Mouse (Mus musculus): Measurements from ENCODE around the gene Olfr1506. TPM values are rescaled to one million over a fixed set of nuclear protein-coding genes. Genes with fewer than 3 reads are reported as not detected.
"Not testable (repeated sequence)": the region's sequence is repeated elsewhere in the genome, so short reads cannot be mapped to it uniquely, and the experiment has no call there.

Gene Olfr1506
- polyA plus RNA-seq (2014; fragmentation: Nextera tagmentation; extraction: Ambion mirVana), result not detected in 2 replicates

DNA sequence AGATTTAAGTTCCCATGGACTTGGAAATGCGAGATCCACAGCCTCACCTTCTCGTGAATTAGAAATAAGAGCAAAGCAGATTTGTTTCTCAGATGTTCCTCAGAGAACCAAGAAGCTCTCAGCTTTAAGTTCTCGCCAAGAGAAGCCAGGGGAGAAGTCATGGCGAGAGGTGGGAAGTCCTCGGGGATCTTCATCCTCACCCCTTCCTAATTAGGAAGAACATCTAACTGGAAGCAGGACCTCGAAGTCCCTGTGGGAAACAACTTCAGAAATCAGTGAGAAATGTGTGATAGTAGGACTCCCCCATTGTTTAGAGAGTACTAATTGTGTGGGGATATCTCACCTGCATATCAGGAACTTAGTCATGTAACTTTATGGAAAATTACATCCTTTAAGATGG is at the start of gene Olfr1506:
Olfr1506 (minus strand) TSS at position 101 of the 400 bp plus-strand sequence.
- DNase-seq (ENCODE audit: low spot score); H3K36me3 ChIP-seq (ENCODE audit: control insufficient read depth, insufficient read depth, low read length); H3K4me2 ChIP-seq (ENCODE audit: low read length); H3K4me1 ChIP-seq (replicated peaks; ENCODE audit: control insufficient read depth, insufficient read depth, low read length); H3K9ac ChIP-seq (ENCODE audit: low read length); H3K27me3 ChIP-seq (replicated peaks; ENCODE audit: control insufficient read depth, insufficient read depth, low read length); H3K9me3 ChIP-seq (ENCODE audit: control insufficient read depth, low read length); H3K27ac ChIP-seq (ENCODE audit: low read depth); ATAC-seq (replicated peaks; ENCODE audit: low FRiP score, low TSS enrichment, low read depth); H3K4me3 ChIP-seq (ENCODE audit: low read depth, low read length): not testable (repeated sequence)
- no CpG with 5 or more reads among the region's 6 CpGs for WGBS

DNA sequence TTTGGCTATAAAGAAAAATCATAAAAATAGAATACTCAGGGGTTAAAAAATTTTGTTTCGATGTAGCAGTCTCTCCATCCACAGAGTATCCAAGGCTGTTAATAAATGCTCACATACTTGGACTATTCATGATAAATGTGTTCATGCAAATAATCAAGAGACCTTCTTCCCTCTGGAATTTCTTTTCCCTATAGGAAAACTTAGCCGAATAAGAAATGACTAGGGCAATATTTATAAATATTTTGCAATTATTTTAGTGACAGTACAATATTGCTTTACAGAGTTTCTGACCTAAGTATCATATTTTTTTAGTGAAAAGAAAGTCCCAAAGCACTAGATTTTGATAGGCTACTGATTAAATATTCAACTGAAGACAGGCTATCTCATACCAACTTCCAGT is 46.6 kb upstream of the Olfr1506 start, which contains the start of gene Olfr1271:
Olfr1271 (minus strand) TSS at position 101 of the 400 bp plus-strand sequence.
- WGBS, result 90% methylated on average over 2 of the region's 2 CpGs
- no peak within 1 kb of the TSS for H3K27ac ChIP-seq (ENCODE audit: low read depth)
- no peaks in the 10 kb centered on the region for H3K9me3 ChIP-seq (ENCODE audit: control insufficient read depth, low read length)
- DNase-seq (ENCODE audit: low spot score) (no peak), ATAC-seq (replicated peaks; ENCODE audit: low FRiP score, low TSS enrichment, low read depth) (no peak)
- H3K4me1 ChIP-seq (replicated peaks; ENCODE audit: control insufficient read depth, insufficient read depth, low read length), result no peaks in the 10 kb centered on the region
- H3K4me2 ChIP-seq (ENCODE audit: low read length), result no peak within 1 kb of the TSS
- no peaks in the 10 kb centered on the region for H3K27me3 ChIP-seq (replicated peaks; ENCODE audit: control insufficient read depth, insufficient read depth, low read length)
- no peak within 1 kb of the TSS for H3K9ac ChIP-seq (ENCODE audit: low read length)
- no peak within 1 kb of the TSS for H3K4me3 ChIP-seq (ENCODE audit: low read depth, low read length)
- no peaks in the 10 kb centered on the region for H3K36me3 ChIP-seq (ENCODE audit: control insufficient read depth, insufficient read depth, low read length)

DNA sequence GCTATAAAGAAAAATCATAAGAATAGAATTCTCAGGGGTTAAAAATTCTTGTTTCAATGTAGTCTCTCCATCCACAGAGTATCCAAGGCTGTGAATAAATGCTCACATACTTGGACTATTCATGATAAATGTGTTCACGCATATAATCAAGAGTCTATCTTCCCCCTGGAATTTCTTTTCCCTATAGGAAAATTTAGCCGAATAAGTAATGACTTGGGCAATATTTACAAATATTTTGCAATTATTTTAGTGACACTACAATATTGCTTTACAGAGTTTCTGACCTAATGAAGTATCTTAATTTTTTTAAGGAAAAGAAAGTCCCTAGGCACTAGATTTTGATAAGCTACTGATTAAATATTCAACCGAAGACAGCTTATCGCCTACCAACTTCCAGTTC is 33.2 kb upstream of the Olfr1506 start, which contains the start of gene Olfr142:
Olfr142 (minus strand) TSS at position 101 of the 400 bp plus-strand sequence.
- Histone ChIP-seq H3K4me1 (replicated peaks; ENCODE audit: control insufficient read depth, insufficient read depth, low read length) (no peaks in the 10 kb centered on the region), H3K9ac (ENCODE audit: low read length) (no peak within 1 kb of the TSS), H3K4me3 (ENCODE audit: low read depth, low read length) (no peak within 1 kb of the TSS), H3K36me3 (ENCODE audit: control insufficient read depth, insufficient read depth, low read length) (no peaks in the 10 kb centered on the region), H3K27me3 (replicated peaks; ENCODE audit: control insufficient read depth, insufficient read depth, low read length) (no peaks in the 10 kb centered on the region), H3K27ac (ENCODE audit: low read depth) (no peak within 1 kb of the TSS), H3K4me2 (ENCODE audit: low read length) (no peak within 1 kb of the TSS), H3K9me3 (ENCODE audit: control insufficient read depth, low read length) (no peaks in the 10 kb centered on the region)
- DNase-seq (ENCODE audit: low spot score) (no peak), ATAC-seq (replicated peaks; ENCODE audit: low FRiP score, low TSS enrichment, low read depth) (no peak)
- WGBS, result 93% methylated on average over 4 of the region's 4 CpGs

DNA sequence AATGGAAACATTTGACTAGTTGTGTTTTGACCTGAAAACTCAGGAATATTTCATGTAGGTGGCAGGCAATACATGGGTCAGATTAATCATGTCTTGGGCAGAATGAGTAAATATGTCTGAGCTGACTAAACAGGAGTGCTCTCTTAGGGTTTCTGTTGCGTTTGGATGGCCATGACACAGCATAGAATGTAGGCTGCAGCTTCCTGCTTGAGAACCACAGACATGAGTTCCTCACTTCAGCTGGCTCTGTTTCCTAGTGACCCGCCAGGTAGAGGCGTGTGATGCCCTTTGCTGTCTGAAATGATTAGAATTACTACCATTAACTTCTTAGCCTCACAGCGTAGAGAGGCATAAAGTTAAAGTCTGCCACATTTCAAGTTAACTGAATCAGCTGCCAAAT is 24.7 kb downstream of the Olfr1506 start:
- not testable (repeated sequence) for DNase-seq (ENCODE audit: low spot score); H3K9me3 ChIP-seq (ENCODE audit: control insufficient read depth, low read length); H3K4me3 ChIP-seq (ENCODE audit: low read depth, low read length); ATAC-seq (replicated peaks; ENCODE audit: low FRiP score, low TSS enrichment, low read depth); H3K4me2 ChIP-seq (ENCODE audit: low read length); H3K27me3 ChIP-seq (replicated peaks; ENCODE audit: control insufficient read depth, insufficient read depth, low read length); H3K36me3 ChIP-seq (ENCODE audit: control insufficient read depth, insufficient read depth, low read length); H3K4me1 ChIP-seq (replicated peaks; ENCODE audit: control insufficient read depth, insufficient read depth, low read length); H3K27ac ChIP-seq (ENCODE audit: low read depth); H3K9ac ChIP-seq (ENCODE audit: low read length)
- WGBS, result no CpG with 5 or more reads among the region's 4 CpGs

DNA sequence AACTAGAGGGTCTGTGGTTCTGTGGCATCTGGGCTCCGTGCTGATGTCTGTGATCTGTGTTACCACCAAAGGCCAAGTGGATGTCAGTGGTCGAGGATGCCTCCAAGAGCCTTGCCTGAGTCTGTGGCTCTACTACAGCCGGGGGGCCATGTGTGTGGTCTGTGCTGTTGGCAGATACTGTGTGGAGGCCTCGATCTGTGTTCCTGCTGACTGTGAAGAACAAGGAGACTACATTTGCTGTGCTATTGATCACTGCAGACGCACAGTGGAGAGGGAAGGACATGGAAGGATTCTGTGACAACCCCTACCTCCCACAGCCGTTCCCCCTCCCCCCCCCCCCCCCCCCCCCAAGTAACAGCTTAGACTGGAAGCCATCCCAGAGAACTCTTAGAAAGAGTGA is 29.0 kb downstream of the Olfr1506 start:
- not testable (repeated sequence) for H3K4me1 ChIP-seq (replicated peaks; ENCODE audit: control insufficient read depth, insufficient read depth, low read length); DNase-seq (ENCODE audit: low spot score); H3K27me3 ChIP-seq (replicated peaks; ENCODE audit: control insufficient read depth, insufficient read depth, low read length); H3K4me3 ChIP-seq (ENCODE audit: low read depth, low read length); H3K9ac ChIP-seq (ENCODE audit: low read length); H3K36me3 ChIP-seq (ENCODE audit: control insufficient read depth, insufficient read depth, low read length); H3K4me2 ChIP-seq (ENCODE audit: low read length); H3K27ac ChIP-seq (ENCODE audit: low read depth); H3K9me3 ChIP-seq (ENCODE audit: control insufficient read depth, low read length)
- 0 out of 2 replicates have a peak, but pooled peaks have one; percentile 27 for ATAC-seq (replicated peaks; ENCODE audit: low FRiP score, low TSS enrichment, low read depth)
- WGBS, result no CpG with 5 or more reads among the region's 6 CpGs

DNA sequence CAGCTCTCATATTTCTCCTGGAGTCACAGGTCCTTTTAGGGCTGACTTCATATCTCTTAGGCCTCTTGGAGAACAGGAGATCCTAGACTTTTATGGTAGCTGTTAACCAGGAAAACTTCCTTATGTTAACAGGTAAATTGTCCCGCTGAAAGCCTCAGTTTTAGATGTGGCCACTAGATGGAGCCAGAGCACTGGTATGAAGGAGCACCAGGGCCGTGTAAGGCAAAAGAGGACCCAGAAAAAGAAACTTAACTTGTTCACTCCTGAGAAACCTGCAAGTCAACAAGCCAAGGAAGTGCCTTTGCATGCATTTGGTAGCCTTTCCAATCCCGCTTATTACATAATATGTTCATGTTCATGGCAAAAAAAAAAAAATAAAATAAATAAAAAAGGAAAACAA is 29.5 kb downstream of the Olfr1506 start:
- no CpG with 5 or more reads among the region's 3 CpGs for WGBS
- not testable (repeated sequence) for H3K9me3 ChIP-seq (ENCODE audit: control insufficient read depth, low read length); H3K4me2 ChIP-seq (ENCODE audit: low read length); DNase-seq (ENCODE audit: low spot score); H3K9ac ChIP-seq (ENCODE audit: low read length); H3K27ac ChIP-seq (ENCODE audit: low read depth); H3K4me3 ChIP-seq (ENCODE audit: low read depth, low read length); H3K27me3 ChIP-seq (replicated peaks; ENCODE audit: control insufficient read depth, insufficient read depth, low read length); H3K4me1 ChIP-seq (replicated peaks; ENCODE audit: control insufficient read depth, insufficient read depth, low read length); H3K36me3 ChIP-seq (ENCODE audit: control insufficient read depth, insufficient read depth, low read length)
- 0 out of 2 replicates have a peak, but pooled peaks have one; percentile 66 for ATAC-seq (replicated peaks; ENCODE audit: low FRiP score, low TSS enrichment, low read depth)

DNA sequence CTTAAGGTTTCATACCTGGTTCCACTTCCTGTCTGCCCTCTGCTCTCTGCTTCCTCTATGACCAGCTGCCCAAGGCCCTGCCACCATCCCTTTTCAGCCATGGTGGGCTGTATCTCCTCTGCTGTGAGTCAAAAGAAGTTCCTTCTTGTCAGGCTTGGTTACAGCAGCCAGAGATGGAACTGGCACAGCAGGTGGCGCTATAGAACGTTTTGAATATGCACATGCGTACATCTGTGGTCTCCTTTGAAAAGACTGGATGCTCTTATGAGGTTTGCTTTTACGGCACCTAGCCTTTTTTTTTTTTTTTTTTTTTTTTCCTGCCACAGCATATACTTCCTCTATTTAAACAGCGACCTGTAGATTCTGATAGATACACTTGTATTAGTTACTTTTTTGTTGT is 37.2 kb downstream of the Olfr1506 start:
- WGBS, result no CpG with 5 or more reads among the region's 5 CpGs
- H3K27me3 ChIP-seq (replicated peaks; ENCODE audit: control insufficient read depth, insufficient read depth, low read length); H3K4me3 ChIP-seq (ENCODE audit: low read depth, low read length); ATAC-seq (replicated peaks; ENCODE audit: low FRiP score, low TSS enrichment, low read depth); H3K9ac ChIP-seq (ENCODE audit: low read length); H3K4me1 ChIP-seq (replicated peaks; ENCODE audit: control insufficient read depth, insufficient read depth, low read length); H3K27ac ChIP-seq (ENCODE audit: low read depth); H3K9me3 ChIP-seq (ENCODE audit: control insufficient read depth, low read length); H3K4me2 ChIP-seq (ENCODE audit: low read length); DNase-seq (ENCODE audit: low spot score); H3K36me3 ChIP-seq (ENCODE audit: control insufficient read depth, insufficient read depth, low read length): not testable (repeated sequence)

DNA sequence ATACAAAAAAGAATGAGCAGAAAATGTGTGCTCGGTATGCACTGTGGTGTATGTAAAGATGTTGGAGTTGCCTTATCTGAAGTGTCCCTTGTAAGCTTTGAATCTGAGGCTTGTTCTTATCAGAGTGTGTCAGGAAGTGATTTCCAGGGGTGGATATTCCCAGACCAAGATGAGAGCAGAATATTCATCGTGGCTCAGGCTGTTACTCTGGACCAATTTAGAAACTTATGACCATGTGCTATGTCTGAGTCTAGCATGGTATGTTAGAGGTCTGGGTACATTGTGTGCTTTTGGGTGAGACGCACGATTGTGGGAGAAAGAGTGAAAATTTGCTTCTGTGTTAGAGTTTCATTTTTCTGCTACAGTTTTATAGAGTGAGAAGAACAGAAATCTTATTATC is 38.2 kb downstream of the Olfr1506 start:
- not testable (repeated sequence) for H3K27me3 ChIP-seq (replicated peaks; ENCODE audit: control insufficient read depth, insufficient read depth, low read length); H3K9me3 ChIP-seq (ENCODE audit: control insufficient read depth, low read length); H3K4me3 ChIP-seq (ENCODE audit: low read depth, low read length); H3K9ac ChIP-seq (ENCODE audit: low read length); H3K36me3 ChIP-seq (ENCODE audit: control insufficient read depth, insufficient read depth, low read length); DNase-seq (ENCODE audit: low spot score); H3K4me1 ChIP-seq (replicated peaks; ENCODE audit: control insufficient read depth, insufficient read depth, low read length); H3K27ac ChIP-seq (ENCODE audit: low read depth); H3K4me2 ChIP-seq (ENCODE audit: low read length); ATAC-seq (replicated peaks; ENCODE audit: low FRiP score, low TSS enrichment, low read depth)
- no CpG with 5 or more reads among the region's 4 CpGs for WGBS
